Mouse (Mus musculus) midbrain, embryonic 16.5 days (tissue): Measurements from ENCODE around the gene Arhgap27. TPM values are rescaled to one million over a fixed set of nuclear protein-coding genes. Genes with fewer than 3 reads are reported as not detected.
A peak's percentile ranks its signal among the peaks of the same experiment; 100 is the strongest.
"Not testable (repeated sequence)": the region's sequence is repeated elsewhere in the genome, so short reads cannot be mapped to it uniquely, and the experiment has no call there.

Experiments used
- ATAC-seq: fragments of 200-750 bp; cut with Nextera tagmentation; 2 replicates; pipeline ENCODE4 v1.8.0; 2017; ENCODE audit warnings: moderate TSS enrichment
- H3K27ac ChIP-seq: fragments of 300-500 bp; sonication (generic); 2 replicates; pipeline ENCODE4 v1.5.1; 2014; ENCODE audit warnings: mild to moderate bottlenecking, low read length, mixed read lengths
- H3K27me3 ChIP-seq: fragments of 300-500 bp; sonication (generic); 2 replicates; pipeline ENCODE4 v1.6.1; 2014; ENCODE audit warnings: low read depth, low read length, mixed read lengths; ENCODE audit not compliant: control insufficient read depth, insufficient read depth
- H3K36me3 ChIP-seq: fragments of 300-500 bp; sonication (generic); 2 replicates; pipeline ENCODE4 v1.6.1; 2014; ENCODE audit warnings: mild to moderate bottlenecking, low read length, moderate library complexity, mixed read lengths; ENCODE audit not compliant: control insufficient read depth, insufficient read depth
- H3K4me1 ChIP-seq: fragments of 300-500 bp; sonication (generic); 2 replicates; pipeline ENCODE4 v1.6.1; 2014; ENCODE audit warnings: mild to moderate bottlenecking, low read length, mixed read lengths; ENCODE audit not compliant: control insufficient read depth, insufficient read depth
- H3K4me2 ChIP-seq: fragments of 300-500 bp; sonication (generic); 2 replicates; pipeline ENCODE4 v1.6.1; 2014; ENCODE audit warnings: mild to moderate bottlenecking, low read length, mixed read lengths
- H3K4me3 ChIP-seq: fragments of 300-500 bp; sonication (generic); 2 replicates; pipeline ENCODE4 v1.5.1; 2014; ENCODE audit warnings: low read depth, mild to moderate bottlenecking, low read length, moderate library complexity, mixed read lengths
- H3K9ac ChIP-seq: fragments of 300-500 bp; sonication (generic); 2 replicates; pipeline ENCODE4 v1.6.1; 2014; ENCODE audit warnings: low read depth, low read length, mixed read lengths
- H3K9me3 ChIP-seq: fragments of 300-500 bp; sonication (generic); replicated peaks from 2 replicates; pipeline ENCODE4 v1.6.1; 2014; ENCODE audit warnings: mild to moderate bottlenecking, low read length, mixed read lengths; ENCODE audit not compliant: control insufficient read depth, poor library complexity, severe bottlenecking
- WGBS: fragments of 180-500 bp; shearing (Covaris S2); extraction: QIAGEN DNeasy Blood & Tissue Kit; methylation state at CpG from one replicate; pipeline ENCODE4 v1.1.7; 2014; 5-methylcytosine and 5-hydroxymethylcytosine counted together
- polyA plus RNA-seq: library from polyadenylated mRNA; unstranded; fragments of >200 nt; fragmentation: Nextera tagmentation; extraction: Ambion mirVana; gene quantifications from 2 replicates; pipeline ENCODE4 v1.2.1, GENCODE M21; 2015

Arhgap27 gene
- 3.8 and 4.4 TPM in 2 replicates for polyA plus RNA-seq

- Histone ChIP-seq H3K36me3 (peaks cover 14% of the 10 kb centered on the region), H3K9ac (peak within 1 kb of the TSS; percentile 59), H3K27me3 (peaks cover 48% of the 10 kb centered on the region), H3K9me3 (no peaks in the 10 kb centered on the region), H3K27ac (0 out of 2 replicates have a peak within 1 kb of the TSS, but pooled peaks have one; percentile 34), H3K4me2 (peak within 1 kb of the TSS; percentile 59), H3K4me3 (peak within 1 kb of the TSS; percentile 38), H3K4me1 (peaks cover 28% of the 10 kb centered on the region)
- 2% methylated on average over 32 of the region's 35 CpGs for WGBS
- ATAC-seq, result no peak
These were observed at the start of gene Arhgap27 for GRCm38 (mm10) chr11:103363214-103364148. Gene Arhgap27, minus strand, starts transcription at chr11:103363692.

- no peaks in the 10 kb centered on the region for H3K36me3 ChIP-seq
- peak; percentile 52; the same call in 1 of the 2 replicates for ATAC-seq
- WGBS, result 2% methylated on average over 14 of the region's 14 CpGs
- H3K27me3 ChIP-seq, result no peaks in the 10 kb centered on the region
- peak overlapping the region; percentile 64 for H3K4me3 ChIP-seq
- H3K9me3 ChIP-seq, result no peaks in the 10 kb centered on the region
- peak overlapping the region; percentile 70 for H3K9ac ChIP-seq
- peaks cover 18% of the 10 kb centered on the region for H3K4me1 ChIP-seq
- H3K27ac ChIP-seq, result peak overlapping the region; percentile 83
- H3K4me2 ChIP-seq, result peak overlapping the region; percentile 73
These were observed 49.5 kb upstream of the Arhgap27 start for GRCm38 (mm10) chr11:103412950-103413423.

GRCm38 (mm10) chr11:103411981-103412949 lies 48.8 kb upstream of the Arhgap27 start, which contains the start of gene Plekhm1:
Gene Plekhm1, minus strand, starts transcription at chr11:103412687.
- no peaks in the 10 kb centered on the region for H3K27me3 ChIP-seq
- peak within 1 kb of the TSS; percentile 77 for H3K9ac ChIP-seq
- WGBS, result under 1% methylated on average over 65 of the region's 67 CpGs
- no peaks in the 10 kb centered on the region for H3K36me3 ChIP-seq
- H3K4me3 ChIP-seq, result peak within 1 kb of the TSS; percentile 64
- H3K4me2 ChIP-seq, result peak within 1 kb of the TSS; percentile 73
- peak; percentile 99 for ATAC-seq
- H3K9me3 ChIP-seq, result no peaks in the 10 kb centered on the region
- H3K27ac ChIP-seq, result peak within 1 kb of the TSS; percentile 83
- H3K4me1 ChIP-seq, result peaks cover 18% of the 10 kb centered on the region

DNA sequence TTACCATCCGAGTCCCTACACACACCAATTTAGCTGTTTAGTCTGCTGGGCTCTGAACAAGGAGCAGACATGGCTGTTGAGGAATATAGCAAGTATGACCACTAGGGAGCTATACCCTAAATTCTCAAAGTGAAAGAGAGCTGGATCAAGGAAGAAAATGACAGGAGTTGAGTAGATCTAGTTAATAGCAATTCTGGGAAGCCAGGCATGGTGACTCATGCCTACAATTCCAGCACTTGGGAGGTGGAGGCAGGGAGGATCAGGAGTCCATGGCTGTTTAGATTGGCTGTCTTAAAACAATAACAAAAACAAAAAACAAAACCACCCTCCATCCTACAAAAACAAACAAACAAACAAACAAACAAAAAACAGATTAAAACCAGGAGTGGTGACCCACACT lies 47.8 kb upstream of the Arhgap27 start:
- H3K9me3 ChIP-seq, result no peaks in the 10 kb centered on the region
- H3K4me3 ChIP-seq, result no peak overlapping the region
- H3K36me3 ChIP-seq, result no peaks in the 10 kb centered on the region
- WGBS, result 83% methylated on average over 1 of the region's 1 CpGs
- H3K9ac ChIP-seq, result no peak overlapping the region
- H3K27me3 ChIP-seq, result no peaks in the 10 kb centered on the region
- peak overlapping the region; percentile 60 for H3K4me2 ChIP-seq
- no peak overlapping the region for H3K27ac ChIP-seq
- H3K4me1 ChIP-seq, result peaks cover 18% of the 10 kb centered on the region
- ATAC-seq, result no peak

DNA sequence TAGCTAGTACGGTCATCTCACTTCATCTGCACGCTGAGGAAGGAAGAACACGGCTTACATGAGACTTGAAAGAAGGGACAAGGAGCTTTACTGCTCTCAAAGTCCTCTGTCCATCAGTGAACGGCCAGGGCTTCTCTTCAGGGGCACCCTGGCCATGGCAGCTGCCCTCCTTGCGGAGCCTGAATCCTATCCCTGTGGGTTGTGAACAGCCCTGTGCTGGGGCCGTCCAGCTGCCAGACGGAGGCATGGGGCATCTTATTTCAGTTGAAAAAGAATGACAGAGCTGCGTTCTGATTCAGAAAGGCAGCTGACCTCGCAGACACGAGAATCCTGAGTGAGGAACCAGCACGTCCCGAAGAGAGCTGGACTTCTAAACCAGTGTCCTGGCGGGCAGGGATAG lies 45.4 kb upstream of the Arhgap27 start:
- Histone ChIP-seq H3K9me3 (no peaks in the 10 kb centered on the region), H3K27ac (no peak overlapping the region), H3K4me1 (peaks cover 18% of the 10 kb centered on the region), H3K36me3 (peaks cover under 1% of the 10 kb centered on the region; the same call in 1 of the 2 replicates), H3K4me3 (no peak overlapping the region), H3K9ac (no peak overlapping the region), H3K27me3 (no peaks in the 10 kb centered on the region), H3K4me2 (no peak overlapping the region)
- 92% methylated on average over 13 of the region's 13 CpGs for WGBS
- ATAC-seq, result no peak

DNA sequence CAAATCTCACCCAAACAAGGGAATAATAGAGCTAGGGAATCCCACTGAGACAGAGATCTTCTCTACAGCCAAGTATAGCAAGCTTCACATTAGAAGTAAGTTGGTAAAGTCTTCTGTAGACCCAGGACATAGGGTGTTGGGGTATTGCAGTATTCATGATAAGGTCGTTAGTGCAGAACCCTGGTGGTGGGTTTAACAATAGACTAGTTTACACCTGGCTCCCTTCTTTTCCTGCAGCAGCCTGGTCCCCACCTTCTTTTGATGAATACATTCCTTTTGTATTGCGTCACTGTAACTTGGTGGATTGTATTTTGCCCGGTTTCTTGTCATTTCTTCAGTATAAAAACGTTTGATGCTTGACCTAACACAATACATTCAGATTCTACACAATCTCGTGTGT lies 43.6 kb upstream of the Arhgap27 start:
- H3K36me3 ChIP-seq, H3K9ac ChIP-seq, H3K27me3 ChIP-seq, H3K27ac ChIP-seq, H3K4me3 ChIP-seq, ATAC-seq, H3K4me2 ChIP-seq, H3K9me3 ChIP-seq: not testable (repeated sequence)
- WGBS, result 66% methylated on average over 5 of the region's 5 CpGs
- peaks cover 14% of the 10 kb centered on the region for H3K4me1 ChIP-seq

- H3K4me2 ChIP-seq, result no peak overlapping the region
- H3K27ac ChIP-seq, result no peak overlapping the region
- H3K9ac ChIP-seq, result no peak overlapping the region
- H3K27me3 ChIP-seq, result no peaks in the 10 kb centered on the region
- H3K4me3 ChIP-seq, result no peak overlapping the region
- 77% methylated on average over 7 of the region's 7 CpGs for WGBS
- ATAC-seq, result no peak
- peaks cover 6% of the 10 kb centered on the region; the same call in 1 of the 2 replicates for H3K36me3 ChIP-seq
- H3K4me1 ChIP-seq, result peaks cover 10% of the 10 kb centered on the region
- H3K9me3 ChIP-seq, result no peaks in the 10 kb centered on the region
These were observed 43.1 kb upstream of the Arhgap27 start for GRCm38 (mm10) chr11:103406551-103406950.

GRCm38 (mm10) chr11:103405814-103406213 lies 42.3 kb upstream of the Arhgap27 start:
- no peak overlapping the region for H3K9ac ChIP-seq
- H3K9me3 ChIP-seq, result no peaks in the 10 kb centered on the region
- WGBS, result 89% methylated on average over 1 of the region's 1 CpGs
- peaks cover 6% of the 10 kb centered on the region; the same call in 1 of the 2 replicates for H3K36me3 ChIP-seq
- no peaks in the 10 kb centered on the region for H3K27me3 ChIP-seq
- H3K27ac ChIP-seq, result no peak overlapping the region
- H3K4me1 ChIP-seq, result peaks cover 3% of the 10 kb centered on the region; the same call in 1 of the 2 replicates
- ATAC-seq, result no peak
- no peak overlapping the region for H3K4me2 ChIP-seq
- no peak overlapping the region for H3K4me3 ChIP-seq
